Mouse (Mus musculus): Measurements from ENCODE around the gene Naaladl1. TPM values are rescaled to one million over a fixed set of nuclear protein-coding genes. Genes with fewer than 3 reads are reported as not detected.

Naaladl1 gene
- polyA plus RNA-seq, 1 experiment from 2014 or later = 0.47 TPM

DNA sequence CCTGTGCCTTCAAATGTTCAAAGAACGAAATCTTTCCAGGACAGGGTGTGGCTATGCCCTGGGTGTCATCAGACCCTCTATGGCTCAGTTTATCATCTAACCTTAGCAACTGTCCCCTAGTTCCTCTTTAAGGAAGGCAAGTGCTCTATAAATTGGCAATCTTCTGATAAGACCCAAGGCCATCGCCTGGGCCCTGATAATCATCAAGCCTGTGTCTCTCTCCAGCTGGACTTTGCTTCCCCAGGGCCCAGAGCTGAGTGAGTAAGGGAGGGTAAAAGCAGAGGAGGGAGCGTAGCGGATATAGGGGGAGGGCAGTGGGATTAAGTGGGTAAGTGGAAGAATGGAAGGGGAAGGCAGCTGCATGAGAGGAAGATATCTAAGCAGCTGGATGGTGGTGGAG is 1.1 kb upstream of the Naaladl1 start:
- Histone ChIP-seq H3K27ac (ENCODE audit: low read length) (no peak overlapping the region), H3K4me3 (ENCODE audit: low read length) (no peak overlapping the region), H3K36me3 (ENCODE audit: insufficient read depth, low read length) (no peaks in the 10 kb centered on the region), H3K9ac (replicated peaks; ENCODE audit: low read length) (no peak overlapping the region), H3K4me2 (replicated peaks; ENCODE audit: low read depth, low read length) (no peak overlapping the region), H3K4me1 (ENCODE audit: insufficient read depth, low read length) (no peaks in the 10 kb centered on the region), H3K27me3 (ENCODE audit: insufficient read depth, low read length) (no peaks in the 10 kb centered on the region), H3K9me3 (ENCODE audit: low read length) (no peaks in the 10 kb centered on the region)
- no peak for ATAC-seq (ENCODE audit: low FRiP score, low TSS enrichment)
- 75% methylated on average over 4 of the region's 4 CpGs for WGBS

DNA sequence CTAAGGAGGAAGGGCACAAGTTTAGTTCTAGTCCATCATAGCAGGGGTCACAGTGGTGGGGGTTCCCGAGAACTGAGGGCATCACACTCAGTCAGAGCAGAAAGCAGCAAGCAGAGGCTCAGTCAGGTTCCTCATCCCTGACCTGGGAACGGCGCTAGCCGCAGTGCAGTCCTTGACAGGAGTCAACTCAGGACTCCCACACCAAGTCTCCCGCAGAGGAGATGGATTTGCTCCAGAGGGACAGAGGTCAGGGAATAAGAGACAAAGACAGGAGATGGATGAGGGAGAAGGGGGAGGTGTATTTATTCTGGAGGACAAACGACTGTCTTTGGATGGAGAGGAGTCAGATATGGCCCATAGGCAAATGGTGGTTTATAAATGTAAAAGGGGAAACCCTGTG is 7.5 kb downstream of the Naaladl1 start:
- Histone ChIP-seq H3K4me1 (ENCODE audit: insufficient read depth, low read length) (peaks cover 9% of the 10 kb centered on the region), H3K27me3 (ENCODE audit: insufficient read depth, low read length) (no peaks in the 10 kb centered on the region), H3K27ac (ENCODE audit: low read length) (no peak overlapping the region), H3K4me2 (replicated peaks; ENCODE audit: low read depth, low read length) (no peak overlapping the region), H3K4me3 (ENCODE audit: low read length) (no peak overlapping the region), H3K9me3 (ENCODE audit: low read length) (no peaks in the 10 kb centered on the region), H3K36me3 (ENCODE audit: insufficient read depth, low read length) (peaks cover 17% of the 10 kb centered on the region), H3K9ac (replicated peaks; ENCODE audit: low read length) (no peak overlapping the region)
- 31% methylated on average over 6 of the region's 6 CpGs for WGBS
- no peak for ATAC-seq (ENCODE audit: low FRiP score, low TSS enrichment)

DNA sequence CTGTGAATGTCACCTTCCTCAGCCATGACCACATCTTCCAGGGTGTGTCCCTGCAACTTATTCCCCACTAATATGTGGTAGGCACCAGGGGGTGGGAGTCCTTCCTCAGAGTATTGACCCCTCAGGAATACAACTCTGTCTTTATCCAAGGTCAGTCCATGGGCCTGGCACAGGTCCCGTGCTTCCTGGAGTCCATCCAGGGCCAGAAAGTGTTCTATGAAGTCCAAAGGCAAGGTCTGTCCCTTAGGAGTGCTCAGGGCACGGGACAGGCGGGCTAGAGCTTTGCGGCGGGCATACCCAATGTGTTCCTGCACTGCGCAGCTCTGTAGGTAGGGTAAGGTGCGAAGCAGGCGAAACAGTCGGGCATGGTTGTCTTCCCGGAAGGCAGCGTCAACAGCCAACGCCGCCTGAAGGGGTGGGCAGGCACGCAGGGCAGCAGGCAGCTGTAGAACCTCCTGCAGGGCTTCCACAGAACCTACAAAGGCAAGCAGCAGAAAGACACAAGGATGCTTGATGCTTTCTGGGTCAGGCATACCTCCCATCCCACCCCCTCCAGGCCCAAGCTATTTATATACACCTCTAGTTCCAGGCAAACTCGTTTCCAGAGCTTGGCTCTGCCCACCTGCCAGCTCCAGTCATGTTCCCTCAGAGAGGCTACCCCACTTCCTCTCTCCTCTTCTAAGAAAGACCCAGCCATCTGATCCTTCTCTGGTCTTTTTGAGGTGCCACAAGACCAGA is 10.7 kb downstream of the Naaladl1 start:
- Histone ChIP-seq H3K4me2 (replicated peaks; ENCODE audit: low read depth, low read length) (peak overlapping the region; percentile 79; the same call in 1 of the 2 replicates), H3K9me3 (ENCODE audit: low read length) (no peaks in the 10 kb centered on the region), H3K27ac (ENCODE audit: low read length) (no peak overlapping the region), H3K27me3 (ENCODE audit: insufficient read depth, low read length) (no peaks in the 10 kb centered on the region), H3K9ac (replicated peaks; ENCODE audit: low read length) (no peak overlapping the region), H3K4me3 (ENCODE audit: low read length) (no peak overlapping the region), H3K36me3 (ENCODE audit: insufficient read depth, low read length) (peaks cover 17% of the 10 kb centered on the region), H3K4me1 (ENCODE audit: insufficient read depth, low read length) (peaks cover 12% of the 10 kb centered on the region)
- WGBS = 92% methylated on average over 15 of the region's 15 CpGs
- ATAC-seq (ENCODE audit: low FRiP score, low TSS enrichment) = no peak

- Histone ChIP-seq H3K36me3 (ENCODE audit: insufficient read depth, low read length) (peaks cover 17% of the 10 kb centered on the region), H3K9ac (replicated peaks; ENCODE audit: low read length) (peak overlapping the region; percentile 87), H3K27ac (ENCODE audit: low read length) (peak overlapping the region; percentile 98), H3K4me1 (ENCODE audit: insufficient read depth, low read length) (peaks cover 16% of the 10 kb centered on the region), H3K27me3 (ENCODE audit: insufficient read depth, low read length) (no peaks in the 10 kb centered on the region), H3K4me3 (ENCODE audit: low read length) (peak overlapping the region; percentile 82), H3K4me2 (replicated peaks; ENCODE audit: low read depth, low read length) (peak overlapping the region; percentile 79), H3K9me3 (ENCODE audit: low read length) (no peaks in the 10 kb centered on the region)
- 5% methylated on average over 32 of the region's 32 CpGs for WGBS
- no peak; the same call in none of the 2 replicates for ATAC-seq (ENCODE audit: low FRiP score, low TSS enrichment)
These were observed 11.9 kb downstream of the Naaladl1 start for GRCm38 (mm10) chr19:6117346-6117985.

DNA sequence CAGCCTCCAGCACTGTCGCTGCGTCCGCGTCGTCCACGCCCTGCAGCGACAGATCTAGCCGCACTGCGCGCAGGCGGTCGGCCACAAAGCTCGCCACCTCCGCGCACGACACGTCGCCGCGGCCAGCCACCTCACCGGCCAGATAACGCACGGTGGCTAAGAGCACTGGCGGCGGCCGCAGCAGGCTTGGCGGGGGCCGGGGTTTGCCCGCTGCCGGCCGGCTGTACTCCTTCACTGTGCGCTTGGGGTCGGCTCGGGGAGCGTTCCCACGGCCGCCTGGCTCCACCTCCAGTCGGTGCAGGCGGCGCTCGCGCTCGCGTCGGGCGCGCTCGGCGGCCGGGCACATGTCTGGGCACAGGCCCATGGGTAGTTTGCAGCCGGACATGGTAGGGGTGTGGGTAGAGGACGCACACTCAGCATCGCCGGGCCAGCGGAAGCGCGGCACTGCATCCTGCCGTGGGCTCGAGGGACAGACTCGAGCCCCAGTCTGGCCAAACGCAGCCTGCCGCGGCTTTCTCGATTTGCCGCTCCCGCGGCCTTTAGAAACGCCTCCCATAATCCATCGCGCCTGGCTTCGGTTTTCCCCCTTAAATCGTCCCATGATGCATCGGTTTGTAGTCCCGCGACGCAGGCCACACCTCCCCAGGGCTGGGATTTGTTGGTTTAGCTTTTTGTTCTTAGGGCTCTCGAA is 12.5 kb downstream of the Naaladl1 start, which contains the start of gene Sac3d1:
Sac3d1 (minus strand) TSS at position 665 of the 691 bp plus-strand sequence.
- Histone ChIP-seq H3K4me1 (ENCODE audit: insufficient read depth, low read length) (peaks cover 16% of the 10 kb centered on the region), H3K27ac (ENCODE audit: low read length) (peak within 1 kb of the TSS; percentile 98), H3K4me3 (ENCODE audit: low read length) (peak within 1 kb of the TSS; percentile 82), H3K9me3 (ENCODE audit: low read length) (no peaks in the 10 kb centered on the region), H3K36me3 (ENCODE audit: insufficient read depth, low read length) (peaks cover 17% of the 10 kb centered on the region), H3K27me3 (ENCODE audit: insufficient read depth, low read length) (no peaks in the 10 kb centered on the region), H3K4me2 (replicated peaks; ENCODE audit: low read depth, low read length) (peak within 1 kb of the TSS; percentile 79), H3K9ac (replicated peaks; ENCODE audit: low read length) (peak within 1 kb of the TSS; percentile 87)
- under 1% methylated on average over 74 of the region's 77 CpGs for WGBS
- peak; percentile 84 for ATAC-seq (ENCODE audit: low FRiP score, low TSS enrichment)

DNA sequence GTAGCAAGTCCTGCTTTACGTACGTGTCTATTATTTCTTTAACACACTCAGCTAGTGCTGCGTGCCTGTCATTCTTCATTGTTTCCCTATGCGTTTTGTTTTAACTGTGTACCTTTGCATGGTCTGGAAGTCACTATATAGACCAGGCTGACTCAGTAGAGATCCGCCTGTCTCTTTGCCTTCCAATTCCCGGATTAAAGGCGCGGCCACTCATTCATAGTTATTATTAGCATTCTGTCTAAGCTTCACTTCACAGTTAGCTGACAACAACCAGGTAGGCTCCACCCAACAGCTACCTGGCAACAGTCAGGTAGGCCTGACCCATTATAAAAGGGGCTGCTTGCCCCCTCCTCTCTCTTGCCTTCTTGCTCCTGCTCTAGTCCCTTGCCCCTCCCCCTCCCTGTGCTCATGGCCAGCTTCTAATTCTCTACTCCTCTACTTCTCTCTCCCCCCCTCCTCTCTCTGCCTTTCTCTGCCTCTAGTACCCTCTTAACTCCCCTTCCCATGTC is 13.1 kb downstream of the Naaladl1 start:
- WGBS = 1% methylated on average over 8 of the region's 8 CpGs
- peaks cover 16% of the 10 kb centered on the region for H3K4me1 ChIP-seq (ENCODE audit: insufficient read depth, low read length)
- peak overlapping the region; percentile 82 for H3K4me3 ChIP-seq (ENCODE audit: low read length)
- no peaks in the 10 kb centered on the region for H3K9me3 ChIP-seq (ENCODE audit: low read length)
- H3K9ac ChIP-seq (replicated peaks; ENCODE audit: low read length) = peak overlapping the region; percentile 87
- peak; percentile 49; the same call in 1 of the 2 replicates for ATAC-seq (ENCODE audit: low FRiP score, low TSS enrichment)
- peak overlapping the region; percentile 98 for H3K27ac ChIP-seq (ENCODE audit: low read length)
- no peaks in the 10 kb centered on the region for H3K27me3 ChIP-seq (ENCODE audit: insufficient read depth, low read length)
- peak overlapping the region; percentile 79 for H3K4me2 ChIP-seq (replicated peaks; ENCODE audit: low read depth, low read length)
- peaks cover 17% of the 10 kb centered on the region for H3K36me3 ChIP-seq (ENCODE audit: insufficient read depth, low read length)

DNA sequence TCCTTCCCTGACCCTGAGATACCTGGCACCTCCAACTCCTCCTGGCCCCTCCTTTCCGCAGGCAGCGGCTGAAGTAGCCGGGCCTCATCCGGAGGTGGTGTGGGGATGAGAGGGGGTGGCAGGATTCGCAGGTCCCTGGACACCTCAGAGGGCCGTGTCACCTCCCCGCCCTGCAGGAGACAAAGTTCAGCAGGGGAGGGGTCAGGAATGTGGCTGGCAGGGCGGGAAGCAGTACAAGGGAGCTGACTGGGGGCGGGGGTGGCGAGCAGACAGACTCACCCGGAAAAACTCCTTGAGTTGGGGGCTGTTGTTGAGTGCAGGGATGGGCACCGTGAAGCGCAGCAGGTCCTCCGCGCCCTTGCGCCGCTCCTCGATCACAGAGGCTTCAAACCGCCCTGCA is 16.2 kb downstream of the Naaladl1 start:
- H3K27me3 ChIP-seq (ENCODE audit: insufficient read depth, low read length) = no peaks in the 10 kb centered on the region
- no peaks in the 10 kb centered on the region for H3K9me3 ChIP-seq (ENCODE audit: low read length)
- H3K27ac ChIP-seq (ENCODE audit: low read length) = no peak overlapping the region
- peaks cover 13% of the 10 kb centered on the region for H3K4me1 ChIP-seq (ENCODE audit: insufficient read depth, low read length)
- no peak overlapping the region for H3K9ac ChIP-seq (replicated peaks; ENCODE audit: low read length)
- H3K4me3 ChIP-seq (ENCODE audit: low read length) = no peak overlapping the region
- H3K36me3 ChIP-seq (ENCODE audit: insufficient read depth, low read length) = no peaks in the 10 kb centered on the region
- no peak overlapping the region for H3K4me2 ChIP-seq (replicated peaks; ENCODE audit: low read depth, low read length)
- 26% methylated on average over 19 of the region's 19 CpGs for WGBS
- ATAC-seq (ENCODE audit: low FRiP score, low TSS enrichment) = no peak

DNA sequence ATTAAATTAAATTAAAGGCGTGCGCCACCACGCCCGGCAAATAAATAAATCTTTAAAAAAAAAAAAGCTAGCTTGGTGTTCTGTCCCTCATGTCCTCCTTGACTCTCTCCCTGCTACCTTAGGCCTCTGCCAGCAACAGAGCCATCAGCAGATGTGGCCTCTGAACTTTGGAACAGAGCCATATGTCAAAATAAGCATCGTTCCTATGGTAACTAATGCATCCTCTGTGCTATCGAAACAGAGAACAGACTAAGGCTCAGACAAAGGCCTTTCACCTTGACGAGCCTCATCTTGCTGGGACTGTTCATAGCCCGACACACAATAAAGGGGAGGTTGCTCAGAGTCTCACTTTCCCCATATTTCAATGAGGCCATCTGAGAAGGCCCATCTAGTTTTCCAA is 17.7 kb downstream of the Naaladl1 start:
- Histone ChIP-seq H3K36me3 (ENCODE audit: insufficient read depth, low read length) (no peaks in the 10 kb centered on the region), H3K4me2 (replicated peaks; ENCODE audit: low read depth, low read length) (no peak overlapping the region), H3K4me3 (ENCODE audit: low read length) (no peak overlapping the region), H3K9ac (replicated peaks; ENCODE audit: low read length) (no peak overlapping the region), H3K27ac (ENCODE audit: low read length) (no peak overlapping the region), H3K4me1 (ENCODE audit: insufficient read depth, low read length) (peaks cover 9% of the 10 kb centered on the region; the same call in 1 of the 2 replicates), H3K27me3 (ENCODE audit: insufficient read depth, low read length) (no peaks in the 10 kb centered on the region), H3K9me3 (ENCODE audit: low read length) (no peaks in the 10 kb centered on the region)
- ATAC-seq (ENCODE audit: low FRiP score, low TSS enrichment) = no peak
- 71% methylated on average over 8 of the region's 8 CpGs for WGBS

DNA sequence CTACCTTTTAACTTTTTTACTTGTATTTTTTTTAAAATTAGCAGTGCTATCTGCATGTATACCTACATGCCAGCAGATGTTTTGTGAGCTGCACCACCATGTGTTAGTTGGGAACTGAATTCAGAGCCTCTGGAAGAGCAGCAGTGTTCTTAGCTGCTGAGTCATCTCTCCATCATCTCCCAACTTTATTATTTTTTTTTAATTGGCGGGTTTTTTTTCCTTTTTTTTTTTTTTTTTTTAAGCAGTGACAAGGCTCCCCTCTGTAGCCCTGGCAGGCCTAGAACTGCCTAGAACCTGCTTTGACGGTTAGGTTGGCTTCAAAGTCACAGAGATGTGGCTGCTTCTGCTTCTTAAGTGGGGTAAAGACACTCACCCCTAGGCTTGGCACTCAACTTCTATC is 19.3 kb downstream of the Naaladl1 start:
- 81% methylated on average over 2 of the region's 2 CpGs for WGBS

More for the DNA sequence above, 19.3 kb downstream of the Naaladl1 start:
- Histone ChIP-seq H3K27ac (ENCODE audit: low read length) (no peak overlapping the region), H3K4me1 (ENCODE audit: insufficient read depth, low read length) (peaks cover 9% of the 10 kb centered on the region; the same call in 1 of the 2 replicates), H3K9ac (replicated peaks; ENCODE audit: low read length) (no peak overlapping the region), H3K27me3 (ENCODE audit: insufficient read depth, low read length) (no peaks in the 10 kb centered on the region), H3K9me3 (ENCODE audit: low read length) (no peaks in the 10 kb centered on the region), H3K4me3 (ENCODE audit: low read length) (no peak overlapping the region), H3K36me3 (ENCODE audit: insufficient read depth, low read length) (no peaks in the 10 kb centered on the region), H3K4me2 (replicated peaks; ENCODE audit: low read depth, low read length) (no peak overlapping the region)
- no peak for ATAC-seq (ENCODE audit: low FRiP score, low TSS enrichment)
